Mouse (Mus musculus) kidney, postnatal 36 days (tissue): ENCODE data around the gene Lmna.
A peak's percentile ranks its signal among the peaks of the same experiment; 100 is the strongest.

ENCODE experiments used
- DNase-seq, 2 experiments: peaks; one replicate each; pipeline ENCODE4 v3.0.0; 2021 to 2022; ENCODE audit warnings: mixed read lengths in 2 of 2

Lmna gene

DNA sequence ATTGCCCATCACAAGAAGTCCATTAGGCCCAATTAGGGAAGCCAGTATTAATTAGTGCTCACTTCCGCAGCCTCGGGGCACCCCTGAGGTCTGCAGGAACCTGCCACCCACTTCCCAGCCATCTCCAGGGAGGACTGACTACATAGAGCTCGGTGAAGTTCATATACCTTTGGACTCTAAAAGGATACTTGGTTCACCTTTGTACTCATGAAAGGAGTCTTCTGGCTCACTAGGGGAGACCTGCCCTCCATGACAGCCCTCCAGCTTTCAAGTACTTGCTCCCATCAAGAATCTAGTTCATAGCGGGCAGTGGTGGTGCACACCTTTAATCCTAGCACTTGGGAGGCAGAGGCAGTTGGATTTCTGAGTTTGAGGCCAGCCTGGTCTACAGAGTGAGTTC lies 8.7 kb upstream of the Lmna start:
- no peak for DNase-seq

DNA sequence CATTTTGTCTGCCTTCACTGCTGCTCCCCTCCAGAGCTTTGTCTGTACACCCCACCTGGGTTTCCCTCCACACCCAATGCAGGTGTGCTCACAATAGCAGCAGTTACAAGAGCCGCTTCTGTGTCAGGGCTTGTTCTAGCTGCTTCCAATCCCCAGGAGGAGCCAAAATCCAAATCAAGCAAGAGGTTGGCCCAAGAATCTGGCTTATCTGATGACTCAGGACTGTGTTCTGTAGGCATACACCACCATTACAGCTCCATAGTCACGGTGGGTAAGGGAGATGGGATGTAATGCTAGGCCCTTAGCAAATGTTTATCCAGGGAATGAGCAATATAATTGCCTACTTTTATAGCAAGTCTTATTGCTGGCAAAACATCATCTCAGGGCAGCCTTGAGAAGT lies 6.7 kb upstream of the Lmna start:
- DNase-seq: no peak

- no peak for DNase-seq
Observed at GRCm38 (mm10) chr3:88515095-88515386, 5.3 kb upstream of the Lmna start.

- DNase-seq: no peak
Observed at GRCm38 (mm10) chr3:88514231-88515094, 4.7 kb upstream of the Lmna start.

- DNase-seq: no peak
Observed at GRCm38 (mm10) chr3:88513546-88514115, 3.9 kb upstream of the Lmna start.

- no peak for DNase-seq
Observed at GRCm38 (mm10) chr3:88512896-88513545, 3.3 kb upstream of the Lmna start.

GRCm38 (mm10) chr3:88512141-88512895 lies 2.6 kb upstream of the Lmna start:
- no peak for DNase-seq

- no peak for DNase-seq
Observed at GRCm38 (mm10) chr3:88511559-88511958, 1.8 kb upstream of the Lmna start.

GRCm38 (mm10) chr3:88510421-88511289 lies 899 bp upstream of the Lmna start:
- DNase-seq: no peak

- no peak for DNase-seq
Observed at GRCm38 (mm10) chr3:88509250-88509649, 506 bp downstream of the Lmna start.

DNA sequence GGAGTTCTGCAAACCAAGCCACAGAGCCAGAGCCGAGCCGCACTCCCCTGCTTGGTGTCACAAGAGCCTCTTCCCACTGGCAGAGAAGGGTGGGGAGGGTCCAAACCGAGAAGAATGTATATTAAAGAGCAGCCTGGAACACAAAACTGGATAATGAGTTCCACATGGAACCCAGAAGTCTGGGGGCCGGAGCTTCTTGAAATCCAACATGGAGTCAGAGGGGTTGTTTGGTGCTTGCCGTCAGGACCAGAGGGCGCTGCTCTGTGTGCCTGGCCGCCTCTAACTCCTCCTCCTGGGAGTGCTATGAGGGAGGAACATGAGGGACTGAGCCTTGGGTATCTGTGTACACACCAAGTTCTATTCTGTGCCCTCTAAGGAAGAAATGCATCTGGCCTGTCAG lies 4.0 kb downstream of the Lmna start:
- DNase-seq: no peak

DNA sequence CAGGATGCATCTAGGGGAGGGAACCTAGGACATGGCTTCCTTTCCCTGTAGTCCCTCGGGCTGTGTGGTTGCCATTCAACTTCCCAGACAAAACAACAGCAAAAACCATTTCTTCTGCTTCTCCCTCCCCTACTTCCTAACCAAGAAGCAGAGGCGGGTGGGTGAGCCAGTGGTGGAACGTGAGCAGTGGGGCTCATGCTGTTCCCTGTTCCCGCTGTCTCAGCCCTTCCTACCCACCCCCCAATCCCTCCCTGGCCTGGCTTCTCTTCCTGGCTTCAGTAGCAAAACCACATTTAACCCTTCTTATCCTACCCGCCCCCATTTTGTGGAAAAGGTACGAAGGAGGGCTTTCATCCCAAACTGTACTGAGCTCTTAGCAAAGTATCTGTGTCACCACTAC lies 4.7 kb downstream of the Lmna start:
- DNase-seq: no peak

- no peak for DNase-seq
Observed at GRCm38 (mm10) chr3:88503881-88504746, 5.6 kb downstream of the Lmna start.

DNA sequence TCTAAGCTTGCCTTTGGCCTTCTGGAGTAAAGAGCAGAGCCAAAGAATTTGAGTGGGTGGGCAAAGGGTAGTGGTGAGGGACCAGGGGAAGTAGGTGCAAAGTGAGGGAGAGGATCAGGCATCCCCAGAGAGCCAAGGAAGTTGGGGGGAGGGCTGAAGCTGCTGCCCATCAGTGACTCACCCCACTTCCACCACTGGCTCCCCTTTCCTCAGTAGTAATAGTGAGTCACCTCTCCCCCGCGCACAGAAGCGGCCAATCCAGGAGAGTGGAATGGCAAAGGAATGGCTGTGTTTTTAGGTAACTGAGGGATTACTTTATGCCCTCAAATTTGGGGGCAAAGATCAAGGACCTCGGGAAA lies 6.3 kb downstream of the Lmna start:
- no peak for DNase-seq

DNA sequence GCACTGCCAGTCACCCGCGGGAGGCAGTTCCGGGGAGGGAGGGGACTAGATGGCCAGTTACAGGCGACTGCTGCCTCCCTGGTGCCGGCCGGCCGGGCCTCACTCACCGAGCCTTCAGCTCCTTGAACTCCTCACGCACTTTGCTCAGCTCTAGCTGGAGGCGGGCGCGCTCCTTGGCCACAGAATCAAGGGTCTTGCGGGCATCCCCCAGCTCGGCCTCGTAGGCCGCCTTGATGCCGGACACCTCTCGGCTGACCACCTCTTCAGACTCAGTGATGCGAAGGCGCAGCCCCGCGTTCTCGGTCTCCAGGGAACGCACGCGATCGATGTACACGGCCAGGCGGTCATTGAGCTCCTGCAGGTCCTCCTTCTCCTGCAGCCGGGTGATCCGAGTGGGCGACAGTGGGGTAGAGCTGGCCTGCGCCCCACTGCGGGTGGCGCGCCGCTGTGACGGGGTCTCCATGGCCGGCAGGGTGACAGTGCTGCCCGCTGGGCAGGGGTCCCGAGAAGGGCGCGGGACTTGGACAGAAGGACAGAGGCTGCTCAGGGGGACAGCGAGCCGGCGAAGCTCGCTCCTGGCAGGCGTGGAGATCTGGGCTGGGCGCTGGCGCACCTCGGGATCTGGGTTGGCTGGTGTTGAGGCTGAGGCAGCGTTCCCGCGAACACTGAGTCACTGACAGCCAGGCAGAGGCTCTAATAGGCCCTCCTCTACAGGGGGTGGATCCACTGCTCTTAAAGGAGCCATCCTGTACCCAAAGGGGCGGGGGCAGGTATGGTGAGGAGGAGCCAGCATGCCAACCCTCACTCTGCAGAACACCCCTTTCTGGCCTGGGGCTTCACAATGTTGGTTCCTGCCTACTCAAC lies 6.9 kb downstream of the Lmna start:
- peak; percentile 93 for DNase-seq

GRCm38 (mm10) chr3:88502031-88502571 lies 7.7 kb downstream of the Lmna start:
- DNase-seq: peak; percentile 51 to 64

DNA sequence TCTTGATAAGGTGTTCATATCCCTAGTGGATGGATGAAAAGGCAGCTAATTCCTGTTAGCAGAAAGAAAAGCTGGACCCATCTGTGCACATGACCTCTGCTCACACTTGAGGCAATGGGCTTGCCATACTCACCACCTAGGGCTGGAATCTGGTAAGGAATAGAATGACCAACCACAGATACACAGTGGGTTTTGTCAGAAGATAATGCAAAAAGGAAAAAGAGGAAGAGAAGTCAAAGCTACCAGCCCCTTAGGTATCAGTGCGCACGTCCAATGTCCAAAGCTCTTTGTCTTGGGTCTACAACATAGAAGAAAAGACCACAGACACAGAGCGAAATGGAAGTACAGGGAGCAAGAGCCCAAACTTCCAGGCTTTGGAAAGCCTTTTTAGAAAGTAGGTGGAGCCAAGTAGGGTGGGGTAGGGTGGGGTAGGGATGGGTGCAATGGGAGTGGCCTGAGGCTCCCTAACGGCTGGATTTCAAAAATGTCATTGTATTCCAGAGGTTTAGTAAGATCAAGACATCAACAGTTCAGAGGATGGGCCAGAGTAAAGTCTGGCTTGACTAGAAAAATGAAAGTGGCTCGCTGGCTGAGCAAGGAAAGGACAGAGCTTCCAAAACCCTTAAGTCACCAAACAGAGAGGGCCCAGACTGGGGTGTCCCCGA lies 8.3 kb downstream of the Lmna start:
- no peak for DNase-seq

GRCm38 (mm10) chr3:88500655-88501365 lies 8.9 kb downstream of the Lmna start:
- DNase-seq: peak; percentile 80 to 83

- no peak for DNase-seq
Observed at GRCm38 (mm10) chr3:88500087-88500486, 9.7 kb downstream of the Lmna start.
